Mouse (Mus musculus) thymus, postnatal 14 days (tissue): ENCODE measurements at regions not wholly inside any gene's neighbourhood (a gene's known extent, or its start where the extent isn't known, plus 50 kb on each side); places are given as distances from the start of the nearest gene placed in this dataset.

Experiments
- DNase-seq: peaks from one replicate; pipeline ENCODE4 v3.0.0; 2021

- DNase-seq: peak; percentile 6
These were observed 341.8 kb upstream of the Mms22l start for GRCm38 (mm10) chr4:24154418-24154817.

GRCm38 (mm10) chr4:24173750-24174149 is 322.5 kb upstream of the Mms22l start:
- DNase-seq: no peak

GRCm38 (mm10) chr4:24213262-24214036 is 282.8 kb upstream of the Mms22l start:
- no peak for DNase-seq

GRCm38 (mm10) chr4:24214037-24214362 is 282.3 kb upstream of the Mms22l start:
- no peak for DNase-seq

- DNase-seq: no peak
These were observed 277.8 kb upstream of the Mms22l start for GRCm38 (mm10) chr4:24218383-24218934.

- DNase-seq: no peak
These were observed 277.2 kb upstream of the Mms22l start for GRCm38 (mm10) chr4:24219074-24219497.

- no peak for DNase-seq
These were observed 276.7 kb upstream of the Mms22l start for GRCm38 (mm10) chr4:24219583-24219982.

GRCm38 (mm10) chr4:24245124-24245523 is 251.1 kb upstream of the Mms22l start:
- no peak for DNase-seq

- no peak for DNase-seq
These were observed 247.9 kb upstream of the Mms22l start for GRCm38 (mm10) chr4:24248142-24249054.

GRCm38 (mm10) chr4:24249243-24249970 is 246.8 kb upstream of the Mms22l start:
- no peak for DNase-seq

- DNase-seq: no peak
These were observed 218.1 kb upstream of the Mms22l start for GRCm38 (mm10) chr4:24278154-24278553.
